Mouse (Mus musculus) left cerebral cortex, postnatal 10 days (tissue): ENCODE results near the gene Upp1. TPM values are rescaled to one million over a fixed set of nuclear protein-coding genes. Genes with fewer than 3 reads are reported as not detected.

Experiments
- DNase-seq, 2 experiments: peaks; one replicate each; pipeline ENCODE4 v3.0.0; 2021 to 2022; ENCODE audit warnings: low spot score in 2 of 2, mixed read lengths in 1 of 2; ENCODE audit errors: extremely low spot score in 1 of 2
- intact Hi-C: fragments of 180-260 bp; cut with DNase I; formaldehyde crosslinking; loops from one replicate; pipeline ENCODE4 v1.15.1; 2025
- total RNA-seq, 2 experiments: library from RNA; stranded (reverse); gene quantifications; 2 replicates each; pipeline ENCODE4 v1.2.3; 2021

Gene Upp1
- 1 to 10 TPM; 1.2 to 1.4 TPM for total RNA-seq

- no peak for DNase-seq
- intact Hi-C loops, result no loop called here
Measured at GRCm38 (mm10) chr11:9118050-9118420, at the start of gene Upp1. Upp1 (plus strand) TSS chr11:9118103.

- intact Hi-C loops, result no loop called here
- DNase-seq, result no peak
Measured at GRCm38 (mm10) chr11:9076444-9076843, 41.5 kb upstream of the Upp1 start.

- intact Hi-C loops, result no loop called here
- DNase-seq, result no peak
Measured at GRCm38 (mm10) chr11:9113189-9113588, 4.7 kb upstream of the Upp1 start.

- intact Hi-C loops, result no loop called here
- no peak for DNase-seq
Measured at GRCm38 (mm10) chr11:9115367-9116120, 2.4 kb upstream of the Upp1 start.

- DNase-seq, result no peak
- intact Hi-C loops, result no loop called here
Measured at GRCm38 (mm10) chr11:9116121-9116520, 1.8 kb upstream of the Upp1 start.

GRCm38 (mm10) chr11:9116916-9117315, 987 bp upstream of the Upp1 start:
- intact Hi-C loops, result no loop called here
- no peak for DNase-seq

- intact Hi-C loops, result no loop called here
- DNase-seq, result no peak
Measured at GRCm38 (mm10) chr11:9117358-9118049, 399 bp upstream of the Upp1 start.

- intact Hi-C loops, result no loop called here
- DNase-seq, result no peak
Measured at GRCm38 (mm10) chr11:9118421-9119121, 668 bp downstream of the Upp1 start.

- intact Hi-C loops, result no loop called here
- DNase-seq, result no peak
Measured at GRCm38 (mm10) chr11:9119231-9120020, 1.5 kb downstream of the Upp1 start.

- intact Hi-C loops, result no loop called here
- DNase-seq, result no peak
Measured at GRCm38 (mm10) chr11:9122315-9122714, 4.4 kb downstream of the Upp1 start.

GRCm38 (mm10) chr11:9126373-9127107, 8.6 kb downstream of the Upp1 start:
- intact Hi-C loops, result no loop called here
- DNase-seq, result no peak

- intact Hi-C loops, result no loop called here
- no peak for DNase-seq
Measured at GRCm38 (mm10) chr11:9128110-9128509, 10.2 kb downstream of the Upp1 start.

GRCm38 (mm10) chr11:9129528-9129927, 11.6 kb downstream of the Upp1 start:
- no peak for DNase-seq
- intact Hi-C loops, result no loop called here

- intact Hi-C loops, result no loop called here
- no peak for DNase-seq
Measured at GRCm38 (mm10) chr11:9131688-9132087, 13.8 kb downstream of the Upp1 start.

GRCm38 (mm10) chr11:9135589-9136246, 17.8 kb downstream of the Upp1 start:
- no peak for DNase-seq
- intact Hi-C loops, result loop anchor here (2.0 to 5.0 kb wide), 3 partner anchors 153 to 713 kb away; no protein-coding TSS in a partner anchor

GRCm38 (mm10) chr11:9136471-9136870, 18.6 kb downstream of the Upp1 start:
- intact Hi-C loops, result loop anchor here (2.0 to 5.0 kb wide), 3 partner anchors 154 to 714 kb away; no protein-coding TSS in a partner anchor
- peak; percentile 72 to 81 for DNase-seq

- DNase-seq, result no peak
- intact Hi-C loops, result no loop called here
Measured at GRCm38 (mm10) chr11:9145113-9145512, 27.2 kb downstream of the Upp1 start.

- intact Hi-C loops, result no loop called here
- DNase-seq, result no peak
Measured at GRCm38 (mm10) chr11:9146115-9146514, 28.2 kb downstream of the Upp1 start.
